Mouse (Mus musculus) limb, embryonic 14.5 days (tissue): ENCODE measurements around the gene Iqgap3. TPM values are rescaled to one million over a fixed set of nuclear protein-coding genes. Genes with fewer than 3 reads are reported as not detected.

ENCODE experiments used
- ATAC-seq: fragments of 200-750 bp; cut with Nextera tagmentation; 2 replicates; pipeline ENCODE4 v1.8.0; 2017; ENCODE audit warnings: low read depth, moderate number of reproducible peaks, moderate TSS enrichment; ENCODE audit not compliant: low FRiP score
- DNase-seq: peaks from one replicate; pipeline ENCODE4 v3.0.0-alpha.2; 2015; ENCODE audit warnings: low spot score
- H3K27ac ChIP-seq: fragments of 300-500 bp; sonication (generic); replicated peaks from 2 replicates; pipeline ENCODE4 v1.5.1; 2014; ENCODE audit warnings: low read depth, mild to moderate bottlenecking, low read length, moderate library complexity, mixed read lengths
- H3K27me3 ChIP-seq: fragments of 300-500 bp; sonication (generic); 2 replicates; pipeline ENCODE4 v1.6.1; 2014; ENCODE audit warnings: low read length, mixed read lengths; ENCODE audit not compliant: control insufficient read depth, insufficient read depth
- H3K36me3 ChIP-seq: fragments of 300-500 bp; sonication (generic); 2 replicates; pipeline ENCODE4 v1.6.1; 2014; ENCODE audit warnings: mild to moderate bottlenecking, low read length, moderate library complexity, mixed read lengths; ENCODE audit not compliant: control insufficient read depth, insufficient read depth
- H3K4me1 ChIP-seq: fragments of 300-500 bp; sonication (generic); 2 replicates; pipeline ENCODE4 v1.6.1; 2014; ENCODE audit warnings: antibody characterized with exemption, low read length, mixed read lengths; ENCODE audit not compliant: control insufficient read depth, insufficient read depth
- H3K4me2 ChIP-seq: fragments of 300-500 bp; sonication (generic); replicated peaks from 2 replicates; pipeline ENCODE4 v1.6.1; 2014; ENCODE audit warnings: low read depth, mild to moderate bottlenecking, low read length, moderate library complexity; ENCODE audit not compliant: severe bottlenecking
- H3K4me3 ChIP-seq: fragments of 300-500 bp; sonication (generic); replicated peaks from 2 replicates; pipeline ENCODE4 v1.5.1; 2014; ENCODE audit warnings: low read length
- H3K9ac ChIP-seq: fragments of 300-500 bp; sonication (generic); 2 replicates; pipeline ENCODE4 v1.6.1; 2014; ENCODE audit warnings: mild to moderate bottlenecking, low read depth, low read length, moderate library complexity; ENCODE audit not compliant: severe bottlenecking
- H3K9me3 ChIP-seq: fragments of 300-500 bp; sonication (generic); 2 replicates; pipeline ENCODE4 v1.6.1; 2016; ENCODE audit warnings: low read length; ENCODE audit not compliant: control insufficient read depth
- POLR2A ChIP-seq: fragments of 200-500 bp; IDR thresholded peaks from 2 replicates; pipeline ENCODE4 v1.8.0; 2012; ENCODE audit warnings: inconsistent platforms, mild to moderate bottlenecking, moderate library complexity, borderline replicate concordance; ENCODE audit not compliant: insufficient read depth, insufficient read length; ENCODE audit errors: extremely low read depth
- WGBS: fragments of 180-500 bp; shearing (Covaris S2); extraction: QIAGEN DNeasy Blood & Tissue Kit; methylation state at CpG from one replicate; pipeline ENCODE4 v1.1.7; 2014; 5-methylcytosine and 5-hydroxymethylcytosine counted together
- polyA plus RNA-seq, 2 experiments: library from polyadenylated mRNA; depleted of rRNA in 1 of 2; stranded (reverse) in 1 of 2; unstranded in 1 of 2; fragments of >200 nt; fragmentation: Nextera tagmentation in 1 of 2; extraction: Ambion mirVana in 1 of 2; gene quantifications; 2 replicates each; pipeline versions ENCODE4 v1.2.1 to v1.2.3; 2012 to 2014

Iqgap3 gene
- polyA plus RNA-seq, 2 experiments, result 21.0 to 38.8 TPM

DNA sequence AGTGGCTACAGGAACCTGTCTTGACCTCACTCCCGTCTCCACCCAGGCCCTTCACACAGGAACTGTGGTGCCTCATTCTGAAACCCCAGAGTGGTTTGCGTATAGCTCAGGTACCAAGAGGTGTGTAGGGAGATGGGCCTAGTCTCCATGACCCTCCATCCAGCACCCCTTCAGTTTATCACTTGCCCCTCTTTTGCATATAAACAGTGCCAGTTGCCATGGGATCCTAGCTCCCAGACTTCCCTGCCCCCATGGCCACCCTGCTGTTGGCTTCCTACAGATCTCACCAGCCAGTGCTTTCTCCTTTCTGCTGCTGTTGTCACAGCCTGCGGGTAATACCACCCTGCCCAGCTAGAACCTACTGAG, 69.2 kb downstream of the Iqgap3 start:
- no peak for ATAC-seq

DNA sequence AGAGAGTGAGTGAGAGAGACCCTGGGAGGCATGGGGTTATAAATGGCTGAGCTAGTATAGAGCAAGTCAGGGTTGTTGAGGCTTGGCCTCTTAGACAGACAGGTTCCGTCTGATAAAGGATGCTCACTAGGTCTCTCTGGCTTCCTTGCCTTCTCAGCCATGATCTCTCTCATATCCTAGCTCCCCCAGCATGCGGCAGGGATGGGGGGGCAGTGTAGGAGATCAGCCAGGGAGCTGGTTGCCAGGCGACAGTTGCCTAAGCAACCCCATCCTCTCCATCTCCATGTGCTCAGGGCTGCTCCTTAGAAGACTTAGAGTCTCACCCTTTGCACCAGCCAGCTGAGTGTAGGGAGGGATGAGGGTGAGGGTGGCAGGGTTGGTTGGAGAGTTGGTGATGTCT, 70.3 kb downstream of the Iqgap3 start:
- DNase-seq (no peak), ATAC-seq (no peak)
- no peak overlapping the region for H3K9ac ChIP-seq
- no peaks in the 10 kb centered on the region for H3K9me3 ChIP-seq
- peaks cover 42% of the 10 kb centered on the region for H3K4me1 ChIP-seq
- 61% methylated on average over 3 of the region's 3 CpGs for WGBS
- no peaks in the 10 kb centered on the region for H3K27me3 ChIP-seq
- no peak overlapping the region for H3K27ac ChIP-seq
- peaks cover 19% of the 10 kb centered on the region for H3K36me3 ChIP-seq
- no peak for TF ChIP-seq POLR2A
- H3K4me3 ChIP-seq, result no peak overlapping the region
- H3K4me2 ChIP-seq, result no peak overlapping the region

More for the DNA sequence above, 69.2 kb downstream of the Iqgap3 start:
- Histone ChIP-seq H3K4me1 (peaks cover 48% of the 10 kb centered on the region), H3K4me2 (no peak overlapping the region), H3K27me3 (no peaks in the 10 kb centered on the region), H3K36me3 (peaks cover 9% of the 10 kb centered on the region), H3K4me3 (no peak overlapping the region), H3K9ac (no peak overlapping the region), H3K27ac (0 out of 2 replicates have a peak overlapping the region, but pooled peaks have one; percentile 38), H3K9me3 (no peaks in the 10 kb centered on the region)
- no peak for DNase-seq
- TF ChIP-seq POLR2A, result no peak
- 63% methylated on average over 3 of the region's 3 CpGs for WGBS

DNA sequence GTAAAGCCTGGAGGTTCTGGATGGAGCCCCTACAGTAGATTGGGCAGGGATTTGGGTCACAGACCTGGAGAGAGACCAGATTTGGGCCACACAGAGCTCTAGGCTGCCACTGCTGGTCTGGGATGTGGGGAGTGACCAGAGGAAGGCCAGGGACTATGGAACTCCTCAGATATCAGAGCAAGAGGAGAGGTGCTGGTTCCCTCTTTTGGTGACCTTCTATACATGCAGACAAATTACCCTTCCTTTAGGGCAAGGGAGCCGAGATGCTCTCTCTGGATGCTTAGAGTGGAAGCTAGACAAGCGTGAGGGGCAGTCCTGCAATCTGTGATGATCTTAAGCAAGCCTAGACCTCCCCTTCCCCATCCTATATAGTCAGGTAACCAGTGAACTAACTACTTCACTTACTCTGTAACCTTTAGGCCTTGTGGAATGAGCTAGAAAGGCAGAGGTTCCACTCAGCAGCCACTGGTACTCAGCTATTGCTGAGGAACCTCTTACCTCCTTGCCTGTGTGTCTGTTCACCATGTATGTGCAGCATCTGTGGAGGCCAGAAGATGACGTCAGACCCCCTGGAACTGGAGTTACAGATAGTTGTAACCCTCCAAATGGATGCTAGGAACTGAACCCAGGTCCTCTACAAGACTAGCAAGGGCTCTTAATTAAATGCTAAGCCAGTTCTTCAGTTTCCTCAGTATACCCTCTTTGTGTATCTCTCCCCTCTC, 71.7 kb downstream of the Iqgap3 start:
- TF ChIP-seq POLR2A, result no peak
- Histone ChIP-seq H3K9ac (no peak overlapping the region), H3K36me3 (peaks cover 28% of the 10 kb centered on the region), H3K9me3 (no peaks in the 10 kb centered on the region), H3K27ac (no peak overlapping the region), H3K4me3 (no peak overlapping the region), H3K27me3 (no peaks in the 10 kb centered on the region), H3K4me1 (peaks cover 34% of the 10 kb centered on the region), H3K4me2 (no peak overlapping the region)
- ATAC-seq (no peak), DNase-seq (no peak)
- 86% methylated on average over 3 of the region's 3 CpGs for WGBS

DNA sequence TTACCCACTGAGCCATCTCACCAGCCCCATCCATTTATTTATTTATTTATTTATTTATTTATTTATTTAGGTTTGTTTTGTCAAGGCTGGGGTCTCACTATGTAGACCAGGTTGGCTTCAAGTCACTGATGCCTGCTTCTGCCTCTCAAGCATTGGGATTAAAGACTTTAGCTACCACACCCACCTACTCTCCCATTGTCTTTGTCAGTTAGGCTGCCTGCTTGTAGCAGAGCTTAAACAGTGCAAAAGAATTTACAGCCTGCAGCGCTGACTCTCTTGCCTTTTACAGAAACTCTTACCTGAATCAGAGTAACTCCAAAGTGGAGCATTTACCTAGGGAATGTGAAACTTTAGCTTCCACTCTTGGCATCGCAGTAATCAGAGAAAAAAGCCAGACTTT, 72.5 kb downstream of the Iqgap3 start:
- no peak for ATAC-seq
- no peak overlapping the region for H3K9ac ChIP-seq
- H3K27ac ChIP-seq, result no peak overlapping the region
- no peak for DNase-seq
- no peak overlapping the region for H3K4me3 ChIP-seq
- no peak overlapping the region for H3K4me2 ChIP-seq
- TF ChIP-seq POLR2A, result no peak
- peaks cover 27% of the 10 kb centered on the region for H3K4me1 ChIP-seq
- H3K36me3 ChIP-seq, result peaks cover 36% of the 10 kb centered on the region
- H3K9me3 ChIP-seq, result no peaks in the 10 kb centered on the region
- no peaks in the 10 kb centered on the region for H3K27me3 ChIP-seq
- WGBS, result 79% methylated on average over 2 of the region's 2 CpGs

DNA sequence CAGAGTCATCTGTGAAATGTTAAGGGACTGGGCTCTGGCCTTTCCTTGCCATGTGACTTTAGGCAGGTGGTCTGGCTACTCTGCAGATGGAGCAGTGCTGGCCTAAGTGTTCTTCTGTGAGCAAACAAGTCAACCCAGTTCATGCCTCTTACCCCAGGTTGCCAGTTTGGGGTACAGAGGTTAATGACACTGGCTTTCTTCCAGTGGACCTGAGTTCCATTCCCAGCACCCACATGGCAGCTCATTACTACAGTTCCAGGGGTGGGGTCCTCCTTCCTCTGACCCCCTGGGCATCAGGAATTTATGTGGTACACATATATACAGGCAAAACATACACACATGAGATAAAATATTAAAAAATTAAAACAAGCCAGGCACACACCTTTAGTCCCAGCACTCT, 75.0 kb downstream of the Iqgap3 start:
- H3K4me2 ChIP-seq, result no peak overlapping the region
- no peaks in the 10 kb centered on the region for H3K9me3 ChIP-seq
- DNase-seq (no peak), ATAC-seq (no peak)
- H3K4me3 ChIP-seq, result no peak overlapping the region
- H3K27me3 ChIP-seq, result no peaks in the 10 kb centered on the region
- no peak overlapping the region for H3K9ac ChIP-seq
- H3K27ac ChIP-seq, result no peak overlapping the region
- no peak for TF ChIP-seq POLR2A
- H3K4me1 ChIP-seq, result 0 out of 2 replicates have a peak, but pooled peaks cover 3% of the 10 kb centered on the region
- peaks cover 62% of the 10 kb centered on the region for H3K36me3 ChIP-seq
